Mouse (Mus musculus) kidney, adult 2 months (tissue): Measurements from ENCODE around the gene Klhl12.

Experiments used
- CTCF ChIP-seq: fragments of 200-500 bp; conservative IDR thresholded peaks from 2 replicates; pipeline ENCODE4 v1.5.1; 2011; ENCODE audit warnings: low read depth, mild to moderate bottlenecking, control low read depth, low read length, moderate library complexity, mixed read lengths; ENCODE audit not compliant: insufficient read depth, insufficient read length
- POLR2A ChIP-seq: fragments of 200-500 bp; IDR thresholded peaks from one replicate; pipeline ENCODE4 v1.6.1; 2011; ENCODE audit warnings: low read depth, low read length, control low read depth

- TF ChIP-seq CTCF: no peak
- TF ChIP-seq POLR2A: no peak
Observed at GRCm38 (mm10) chr1:134450201-134450600, 5.1 kb upstream of the Klhl12 start.
